Mouse (Mus musculus) bone marrow macrophage, adult 2 months (primary cell): ENCODE results near the gene Eed.

Experiments used
- CTCF ChIP-seq: IDR thresholded peaks from 2 replicates; pipeline ENCODE4 v1.5.1; 2012; ENCODE audit warnings: low read depth, mild to moderate bottlenecking, low read length, moderate library complexity
- POLR2A ChIP-seq: IDR thresholded peaks from 2 replicates; pipeline ENCODE4 v1.6.1; 2012; ENCODE audit warnings: mild to moderate bottlenecking, low read depth, low read length, borderline replicate concordance

DNA sequence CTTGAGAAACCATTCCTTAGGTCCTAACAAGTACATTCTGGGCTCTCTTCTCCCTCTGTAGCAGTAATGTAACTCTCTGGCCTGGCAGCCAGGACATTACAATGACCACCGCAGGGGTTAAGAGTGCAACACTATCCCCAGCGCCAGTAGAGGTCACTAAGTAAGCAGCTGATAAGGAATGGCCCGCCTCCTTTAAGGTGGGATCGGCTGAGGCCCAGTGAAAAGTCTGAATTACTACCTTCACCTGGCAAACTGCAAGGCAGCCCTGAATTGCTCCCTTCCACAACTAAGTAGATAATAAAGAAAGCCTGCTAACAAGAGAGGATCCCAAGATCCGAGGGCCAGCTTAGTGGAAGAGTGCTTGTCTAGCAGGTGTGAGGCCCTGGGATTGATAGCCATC is 23.5 kb downstream of the Eed start:
- no peak for TF ChIP-seq POLR2A
- no peak for TF ChIP-seq CTCF
